Mouse (Mus musculus) urinary bladder, adult 2 months (tissue): ENCODE data around the gene Ap2s1. TPM values are rescaled to one million over a fixed set of nuclear protein-coding genes. Genes with fewer than 3 reads are reported as not detected.

ENCODE experiments used
- DNase-seq: peaks from one replicate; pipeline ENCODE4 v3.0.0; 2022; ENCODE audit warnings: low spot score
- polyA plus RNA-seq: library from polyadenylated mRNA; depleted of rRNA; stranded (reverse); fragments of >200 nt; gene quantifications from 2 replicates; pipeline ENCODE4 v1.2.3, GENCODE M21; 2012; rRNA removed

The Ap2s1 gene
- polyA plus RNA-seq, 1 experiment, result 236 TPM

GRCm38 (mm10) chr7:16794886-16795285 lies 56.7 kb downstream of the Ap2s1 start:
- DNase-seq, result no peak

Other genes starting within 250 kb of the Ap2s1 start
- 17.8 and 24.8 TPM in 2 replicates for gene Arhgap35, start 123.4 kb upstream of the Ap2s1 start, polyA plus RNA-seq
- not detected in 2 replicates for gene Ceacam15, start 62.7 kb upstream of the Ap2s1 start, polyA plus RNA-seq
- gene Ceacam9, start 16.5 kb upstream of the Ap2s1 start, polyA plus RNA-seq, result not detected in 2 replicates
- gene Slc1a5, start 42.9 kb downstream of the Ap2s1 start, polyA plus RNA-seq, result 213 and 249 TPM in 2 replicates
- 78.6 and 101 TPM in 2 replicates for gene Strn4, start 77.5 kb downstream of the Ap2s1 start, polyA plus RNA-seq
- gene Fkrp, start 78.3 kb downstream of the Ap2s1 start, polyA plus RNA-seq, result 17.2 and 21.3 TPM in 2 replicates
- 19.2 and 24.4 TPM in 2 replicates for gene Prkd2, start 104.5 kb downstream of the Ap2s1 start, polyA plus RNA-seq
- gene Dact3, start 136.9 kb downstream of the Ap2s1 start, polyA plus RNA-seq, result 61.5 and 82.9 TPM in 2 replicates
- 26.7 and 27.5 TPM in 2 replicates for gene Gng8, start 153.4 kb downstream of the Ap2s1 start, polyA plus RNA-seq
- 3.9 and 5.1 TPM in 2 replicates for gene Ptgir, start 168.1 kb downstream of the Ap2s1 start, polyA plus RNA-seq
- 182 and 223 TPM in 2 replicates for gene Calm3, start 185.7 kb downstream of the Ap2s1 start, polyA plus RNA-seq
- 0.83 and 1.4 TPM in 2 replicates for gene Pnmal2, start 206.3 kb downstream of the Ap2s1 start, polyA plus RNA-seq
- 0.03 TPM in 2 replicates for gene Pnmal1, start 221.3 kb downstream of the Ap2s1 start, polyA plus RNA-seq
- 0.06 TPM in 1 of 2 replicates, not detected in the other for gene Gm42372, start 244.7 kb downstream of the Ap2s1 start, polyA plus RNA-seq